Mouse (Mus musculus) left cerebral cortex, adult 6 months (tissue): Measurements from ENCODE around the gene Phkg2. TPM values are rescaled to one million over a fixed set of nuclear protein-coding genes. Genes with fewer than 3 reads are reported as not detected.

ENCODE experiments used
- long read RNA-seq, 2 experiments: library from polyadenylated mRNA; unstranded; transcript quantifications; one replicate each; pipeline ENCODE4 v2.0.0; 2019 to 2020
- polyA plus RNA-seq: library from polyadenylated mRNA; unstranded; fragments of <200 nt; fragmentation: Nextera tagmentation; gene quantifications from 2 replicates; pipeline ENCODE4 v1.2.3, GENCODE M21; 2021

The Phkg2 gene
- 19.9 and 24.9 TPM in 2 replicates for polyA plus RNA-seq
- long read RNA-seq, experiment 1, transcript Phkg2-201 (10 exons, 1,570 nt): major isoform, 70 of 104 reads
- long read RNA-seq, experiment 1, transcript Phkg2-202 (9 exons, 1,840 nt): minor isoform, 5 of 104 reads
- long read RNA-seq, experiment 1, partial matches to known transcripts: 5 of 104 reads
- long read RNA-seq, experiment 1, other reads (novel, unspliced or antisense): 23 of 104 reads
- long read RNA-seq, experiment 2, transcript Phkg2-201 (10 exons, 1,570 nt): major isoform, 9 of 27 reads
- long read RNA-seq, experiment 2, partial matches to known transcripts: 9 of 27 reads
- long read RNA-seq, experiment 2, other reads (novel, unspliced or antisense): 8 of 27 reads

DNA sequence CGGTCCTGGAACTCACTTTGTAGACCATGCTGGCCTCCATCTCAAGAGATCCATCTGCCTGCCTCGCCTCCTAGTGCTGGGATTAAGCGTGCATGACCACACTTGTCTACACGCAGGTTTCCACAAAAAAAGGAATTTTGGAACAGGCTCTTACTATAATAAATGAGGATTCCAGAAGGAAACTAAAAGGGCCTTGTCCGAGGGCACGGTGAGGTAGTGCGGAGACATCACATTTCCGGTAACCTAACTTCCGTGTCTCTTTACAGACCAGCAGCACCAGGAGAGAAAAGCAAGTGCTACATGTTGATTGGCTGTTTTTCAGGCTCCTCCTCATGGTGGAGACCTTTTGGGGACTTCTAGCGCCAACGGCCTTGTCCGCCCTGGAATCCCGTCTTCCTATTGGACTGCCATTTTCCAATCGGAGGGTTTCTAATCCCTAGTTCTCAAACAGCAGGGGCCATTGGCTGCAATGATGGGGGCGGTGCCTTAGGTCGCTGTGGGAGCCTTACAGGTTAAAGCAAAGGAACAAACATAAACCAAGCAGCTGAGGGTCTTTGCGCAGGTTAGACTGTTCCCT is at the start of gene Phkg2:
Phkg2 (plus strand) TSS at position 446 of the 577 bp plus-strand sequence.

GRCm38 (mm10) chr7:127561340-127561858 is 11.7 kb upstream of the Phkg2 start, which contains the start of gene Tmem265:
Gene Tmem265, plus strand, starts transcription at chr7:127561390.

DNA sequence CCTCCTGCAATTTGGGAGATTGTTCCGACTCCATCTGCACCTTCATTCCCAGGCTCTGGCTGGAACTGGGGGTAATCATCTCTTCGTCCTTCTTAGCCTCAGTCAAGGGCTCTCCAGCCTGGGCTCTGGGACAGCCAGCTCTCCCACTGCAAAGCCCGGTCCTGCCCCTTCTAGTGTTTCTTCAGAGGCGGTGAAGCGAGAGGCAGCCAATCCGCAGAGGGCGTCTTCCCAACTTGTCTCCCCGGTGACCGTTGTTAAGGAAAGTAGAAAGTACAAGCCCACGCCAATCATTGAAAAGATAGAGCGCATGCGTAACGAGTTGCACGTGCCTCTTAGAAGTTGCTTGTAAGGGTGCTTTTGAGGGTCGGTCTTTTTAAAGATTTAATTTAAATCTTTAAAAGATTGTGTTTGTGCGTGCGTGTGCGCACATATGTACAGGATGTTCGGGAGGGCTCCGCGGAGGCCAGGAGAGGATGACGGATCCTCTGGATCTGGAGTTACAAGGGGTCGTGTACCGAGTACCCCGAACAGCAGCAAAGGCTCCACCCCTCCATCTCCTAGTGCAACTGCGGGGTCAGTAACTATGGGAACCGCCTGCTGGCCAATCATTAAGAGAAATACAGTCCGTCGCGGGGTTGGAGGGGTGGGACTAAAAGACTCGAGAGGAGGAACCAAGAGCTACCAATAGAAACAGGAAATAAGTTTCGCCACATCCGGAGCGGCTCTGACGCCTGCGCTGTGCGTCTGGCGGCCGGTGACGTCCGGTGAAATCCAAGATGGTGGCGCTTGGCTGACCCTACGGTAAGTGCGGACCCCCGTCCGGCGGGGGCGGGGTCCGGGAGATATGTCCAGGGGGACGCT is 15.1 kb downstream of the Phkg2 start, which contains the start of the genes Ccdc189 and Rnf40:
Ccdc189 (minus strand) TSS at position 585 of the 861 bp plus-strand sequence.
Rnf40 (plus strand) TSS at position 757 of the 861 bp plus-strand sequence.

GRCm38 (mm10) chr7:127614891-127615843 is 42.0 kb downstream of the Phkg2 start, which contains the start of gene Zfp629:
Gene Zfp629, minus strand, starts transcription at chr7:127615797.

Other genes starting within 250 kb of the Phkg2 start
- 2.6 and 2.7 TPM in 2 replicates for gene Zfp768, start 227.8 kb upstream of the Phkg2 start, polyA plus RNA-seq
- 3.3 TPM in 2 replicates for gene Zfp747, start 197.3 kb upstream of the Phkg2 start, polyA plus RNA-seq
- 1.3 and 2.6 TPM in 2 replicates for gene 9130019O22Rik, start 186.2 kb upstream of the Phkg2 start, polyA plus RNA-seq
- 3.3 and 4.6 TPM in 2 replicates for gene E430018J23Rik, start 179.7 kb upstream of the Phkg2 start, polyA plus RNA-seq
- gene Zfp764, start 166.5 kb upstream of the Phkg2 start, polyA plus RNA-seq: 2.5 and 3.2 TPM in 2 replicates
- gene Zfp688, start 151.3 kb upstream of the Phkg2 start, polyA plus RNA-seq: 26.3 and 38.5 TPM in 2 replicates
- gene Zfp689, start 124.2 kb upstream of the Phkg2 start, polyA plus RNA-seq: 2.5 and 2.9 TPM in 2 replicates
- gene Prr14, start 113.7 kb upstream of the Phkg2 start, polyA plus RNA-seq: 8.4 and 20.3 TPM in 2 replicates
- gene Fbrs, start 94.1 kb upstream of the Phkg2 start, polyA plus RNA-seq: 2.8 and 8.4 TPM in 2 replicates
- gene Srcap, start 61.4 kb upstream of the Phkg2 start, polyA plus RNA-seq: 10.7 and 13.8 TPM in 2 replicates
- gene Gm42715, start 53.8 kb upstream of the Phkg2 start, polyA plus RNA-seq: 1.8 and 2.5 TPM in 2 replicates
- not detected in 2 replicates for gene Tmem265, start 11.9 kb upstream of the Phkg2 start, polyA plus RNA-seq
- gene Ccdc189, start 15.3 kb downstream of the Phkg2 start, polyA plus RNA-seq: 11.4 and 13.3 TPM in 2 replicates
- gene Rnf40, start 15.4 kb downstream of the Phkg2 start, polyA plus RNA-seq: 9.2 and 12.6 TPM in 2 replicates
- gene Zfp629, start 42.5 kb downstream of the Phkg2 start, polyA plus RNA-seq: 1.4 and 2.9 TPM in 2 replicates
- 3.8 and 12.7 TPM in 2 replicates for gene Bcl7c, start 135.6 kb downstream of the Phkg2 start, polyA plus RNA-seq
- 0.44 and 3.5 TPM in 2 replicates for gene Ctf1, start 139.4 kb downstream of the Phkg2 start, polyA plus RNA-seq
- gene Ctf2, start 158.8 kb downstream of the Phkg2 start, polyA plus RNA-seq: 0.06 TPM in 1 of 2 replicates, not detected in the other
- 0.92 and 1.6 TPM in 2 replicates for gene Fbxl19, start 171.2 kb downstream of the Phkg2 start, polyA plus RNA-seq
- gene Orai3, start 196.5 kb downstream of the Phkg2 start, polyA plus RNA-seq: 18.3 and 21.9 TPM in 2 replicates
- gene Setd1a, start 203.3 kb downstream of the Phkg2 start, polyA plus RNA-seq: 5.7 and 26.7 TPM in 2 replicates
- gene Gm49388, start 212.3 kb downstream of the Phkg2 start, polyA plus RNA-seq: not detected in 2 replicates
- gene Hsd3b7, start 227.3 kb downstream of the Phkg2 start, polyA plus RNA-seq: 5.9 and 9.1 TPM in 2 replicates